Mouse (Mus musculus) CH12.LX (cell line): ENCODE measurements around the gene Cd200.

ENCODE experiments used
- BHLHE40 ChIP-seq: IDR thresholded peaks from 2 replicates; pipeline ENCODE4 v1.6.1; 2011; ENCODE audit warnings: mild to moderate bottlenecking, low read depth, low read length, improper control_type of control experiment
- CTCF ChIP-seq, 2 experiments: IDR thresholded peaks in 1 of 2; conservative IDR thresholded peaks in 1 of 2; 2 replicates each; pipeline ENCODE4 v1.5.1; 2011 to 2012; ENCODE audit warnings: low read depth in 2 of 2, low read length in 2 of 2, improper control_type of control experiment in 1 of 2, inconsistent platforms in 1 of 2, mild to moderate bottlenecking in 1 of 2, moderate library complexity in 1 of 2
- POLR2A ChIP-seq: IDR thresholded peaks from 2 replicates; pipeline ENCODE4 v1.6.1; 2011; ENCODE audit warnings: low read depth, mild to moderate bottlenecking, improper control_type of control experiment, low read length
- SMC3 ChIP-seq: IDR thresholded peaks from 2 replicates; pipeline ENCODE4 v1.6.1; 2011; ENCODE audit warnings: low read depth, low read length, improper control_type of control experiment
- TCF12 ChIP-seq: IDR thresholded peaks from 2 replicates; pipeline ENCODE4 v1.6.1; 2014; ENCODE audit warnings: low read depth, mild to moderate bottlenecking, inconsistent platforms, low read length, improper control_type of control experiment
- USF1 ChIP-seq: IDR thresholded peaks from 2 replicates; pipeline ENCODE4 v1.6.1; 2014; ENCODE audit warnings: low read depth, mild to moderate bottlenecking, inconsistent platforms, low read length, improper control_type of control experiment

DNA sequence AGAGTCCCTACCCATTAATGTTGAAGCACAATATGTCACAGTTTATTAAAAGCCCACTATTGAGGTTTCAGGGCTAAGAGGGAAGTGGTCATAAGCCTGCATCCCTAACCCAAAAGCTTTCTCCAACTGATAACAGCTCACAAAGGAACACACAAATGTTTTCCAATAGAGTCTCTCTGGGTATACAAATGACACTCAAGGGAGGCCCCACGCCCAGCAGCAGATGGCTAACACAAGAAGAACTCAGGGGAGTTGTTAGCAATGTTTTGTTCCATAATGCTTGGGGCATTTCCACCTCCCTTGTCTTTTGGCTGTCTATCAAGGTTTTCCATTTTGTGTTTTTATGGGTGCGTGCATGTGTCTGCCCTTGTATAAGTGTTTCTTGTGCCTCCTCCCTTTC is 64.0 kb downstream of the Cd200 start:
- TF ChIP-seq CTCF (conservative IDR thresholded peaks at IDR 0.05 in 1 of 2, IDR thresholded peaks at IDR 0.05 in 1 of 2; ENCODE audit: low read depth in 2 of 2, low read length in 2 of 2): no peak
- TF ChIP-seq POLR2A: no peak
- TF ChIP-seq TCF12: peak; percentile 44; the same call in 1 of the 2 replicates
- TF ChIP-seq USF1: no peak
- TF ChIP-seq SMC3: no peak
- TF ChIP-seq BHLHE40: no peak
